Mouse (Mus musculus): ENCODE measurements at regions not wholly inside any gene's neighbourhood (a gene's known extent, or its start where the extent isn't known, plus 50 kb on each side); places are given as distances from the start of the nearest gene placed in this dataset.
A peak's percentile ranks its signal among the peaks of the same experiment; 100 is the strongest.

GRCm38 (mm10) chr4:21307476-21308011 is 378.2 kb downstream of the Prdm13 start:
- ATAC-seq (replicated peaks; ENCODE audit: insufficient number of reproducible peaks, low FRiP score, low TSS enrichment, low read depth) = no peak

GRCm38 (mm10) chr4:21300141-21300540 is 385.6 kb downstream of the Prdm13 start:
- H3K4me2 ChIP-seq (ENCODE audit: low read depth, low read length) = no peak overlapping the region
- no peaks in the 10 kb centered on the region for H3K27me3 ChIP-seq (ENCODE audit: control insufficient read depth, insufficient read depth, low read length)
- no peak overlapping the region for H3K27ac ChIP-seq (replicated peaks; ENCODE audit: low read depth, low read length)
- ATAC-seq (replicated peaks; ENCODE audit: insufficient number of reproducible peaks, low FRiP score, low TSS enrichment, low read depth) = no peak
- no peaks in the 10 kb centered on the region for H3K36me3 ChIP-seq (replicated peaks; ENCODE audit: control insufficient read depth, insufficient read depth, low read depth, low read length)
- DNase-seq (ENCODE audit: low spot score) = no peak
- no peak overlapping the region for H3K4me3 ChIP-seq (ENCODE audit: low read depth, low read length)
- H3K4me1 ChIP-seq (ENCODE audit: control insufficient read depth, insufficient read depth, low read length) = no peaks in the 10 kb centered on the region
- no peaks in the 10 kb centered on the region for H3K9me3 ChIP-seq (replicated peaks; ENCODE audit: control insufficient read depth, low read length)
- H3K9ac ChIP-seq (replicated peaks; ENCODE audit: low read length) = no peak overlapping the region

More at GRCm38 (mm10) chr4:21307476-21308011, 378.2 kb downstream of the Prdm13 start:
- Histone ChIP-seq H3K36me3 (replicated peaks; ENCODE audit: control insufficient read depth, insufficient read depth, low read depth, low read length) (no peaks in the 10 kb centered on the region), H3K27me3 (ENCODE audit: control insufficient read depth, insufficient read depth, low read length) (no peaks in the 10 kb centered on the region), H3K4me3 (ENCODE audit: low read depth, low read length) (no peak overlapping the region), H3K9ac (replicated peaks; ENCODE audit: low read length) (no peak overlapping the region), H3K4me1 (ENCODE audit: control insufficient read depth, insufficient read depth, low read length) (no peaks in the 10 kb centered on the region), H3K9me3 (replicated peaks; ENCODE audit: control insufficient read depth, low read length) (no peaks in the 10 kb centered on the region), H3K4me2 (ENCODE audit: low read depth, low read length) (no peak overlapping the region), H3K27ac (replicated peaks; ENCODE audit: low read depth, low read length) (no peak overlapping the region)
- WGBS = 78% methylated on average over 3 of the region's 3 CpGs
- no peak for DNase-seq (ENCODE audit: low spot score)

DNA sequence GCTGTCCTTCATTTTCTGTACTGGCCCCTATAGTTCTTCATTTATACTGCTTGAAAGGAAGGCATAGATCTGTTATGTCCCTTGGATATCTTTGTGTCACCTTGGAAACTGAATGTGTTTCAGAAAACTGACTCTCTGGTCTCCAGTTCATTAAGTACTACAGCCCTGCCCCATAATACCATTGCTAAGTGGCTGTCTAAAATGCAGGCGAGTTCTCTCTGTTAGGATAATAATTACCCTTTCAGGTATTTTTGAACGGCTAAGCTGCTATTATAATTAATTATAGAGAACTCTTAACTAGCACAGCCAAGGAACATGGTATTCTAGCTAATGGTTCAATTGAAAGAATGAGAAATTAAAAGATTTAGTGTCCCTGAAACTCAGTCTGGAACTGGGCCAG is 418.5 kb downstream of the Prdm13 start:
- Histone ChIP-seq H3K27me3 (ENCODE audit: control insufficient read depth, insufficient read depth, low read length) (no peaks in the 10 kb centered on the region), H3K4me1 (ENCODE audit: control insufficient read depth, insufficient read depth, low read length) (no peaks in the 10 kb centered on the region), H3K4me3 (ENCODE audit: low read depth, low read length) (no peak overlapping the region), H3K36me3 (replicated peaks; ENCODE audit: control insufficient read depth, insufficient read depth, low read depth, low read length) (no peaks in the 10 kb centered on the region), H3K9me3 (replicated peaks; ENCODE audit: control insufficient read depth, low read length) (no peaks in the 10 kb centered on the region), H3K27ac (replicated peaks; ENCODE audit: low read depth, low read length) (no peak overlapping the region), H3K9ac (replicated peaks; ENCODE audit: low read length) (no peak overlapping the region), H3K4me2 (ENCODE audit: low read depth, low read length) (no peak overlapping the region)
- no peak for DNase-seq (ENCODE audit: low spot score)
- no peak for ATAC-seq (replicated peaks; ENCODE audit: insufficient number of reproducible peaks, low FRiP score, low TSS enrichment, low read depth)
- WGBS = 62% methylated on average over 2 of the region's 2 CpGs

- Histone ChIP-seq H3K4me3 (ENCODE audit: low read depth, low read length) (no peak overlapping the region), H3K4me1 (ENCODE audit: control insufficient read depth, insufficient read depth, low read length) (no peaks in the 10 kb centered on the region), H3K27me3 (ENCODE audit: control insufficient read depth, insufficient read depth, low read length) (no peaks in the 10 kb centered on the region), H3K9me3 (replicated peaks; ENCODE audit: control insufficient read depth, low read length) (no peaks in the 10 kb centered on the region), H3K9ac (replicated peaks; ENCODE audit: low read length) (no peak overlapping the region), H3K27ac (replicated peaks; ENCODE audit: low read depth, low read length) (no peak overlapping the region), H3K4me2 (ENCODE audit: low read depth, low read length) (no peak overlapping the region), H3K36me3 (replicated peaks; ENCODE audit: control insufficient read depth, insufficient read depth, low read depth, low read length) (no peaks in the 10 kb centered on the region)
- DNase-seq (ENCODE audit: low spot score) (no peak), ATAC-seq (replicated peaks; ENCODE audit: insufficient number of reproducible peaks, low FRiP score, low TSS enrichment, low read depth) (no peak)
Observed at GRCm38 (mm10) chr4:21266886-21267285, 418.9 kb downstream of the Prdm13 start.

GRCm38 (mm10) chr4:21250396-21250795 is 435.4 kb downstream of the Prdm13 start:
- H3K4me1 ChIP-seq (ENCODE audit: control insufficient read depth, insufficient read depth, low read length) = no peaks in the 10 kb centered on the region
- DNase-seq (ENCODE audit: low spot score) (no peak), ATAC-seq (replicated peaks; ENCODE audit: insufficient number of reproducible peaks, low FRiP score, low TSS enrichment, low read depth) (no peak)
- no peak overlapping the region for H3K4me3 ChIP-seq (ENCODE audit: low read depth, low read length)
- H3K27me3 ChIP-seq (ENCODE audit: control insufficient read depth, insufficient read depth, low read length) = no peaks in the 10 kb centered on the region
- H3K4me2 ChIP-seq (ENCODE audit: low read depth, low read length) = no peak overlapping the region
- H3K9ac ChIP-seq (replicated peaks; ENCODE audit: low read length) = no peak overlapping the region
- WGBS = 74% methylated on average over 2 of the region's 2 CpGs
- no peaks in the 10 kb centered on the region for H3K9me3 ChIP-seq (replicated peaks; ENCODE audit: control insufficient read depth, low read length)
- no peaks in the 10 kb centered on the region for H3K36me3 ChIP-seq (replicated peaks; ENCODE audit: control insufficient read depth, insufficient read depth, low read depth, low read length)
- H3K27ac ChIP-seq (replicated peaks; ENCODE audit: low read depth, low read length) = no peak overlapping the region

GRCm38 (mm10) chr4:21222631-21223030 is 463.1 kb downstream of the Prdm13 start:
- Histone ChIP-seq H3K27me3 (ENCODE audit: control insufficient read depth, insufficient read depth, low read length) (no peaks in the 10 kb centered on the region), H3K4me1 (ENCODE audit: control insufficient read depth, insufficient read depth, low read length) (no peaks in the 10 kb centered on the region), H3K9ac (replicated peaks; ENCODE audit: low read length) (no peak overlapping the region), H3K36me3 (replicated peaks; ENCODE audit: control insufficient read depth, insufficient read depth, low read depth, low read length) (no peaks in the 10 kb centered on the region), H3K27ac (replicated peaks; ENCODE audit: low read depth, low read length) (no peak overlapping the region), H3K4me3 (ENCODE audit: low read depth, low read length) (no peak overlapping the region), H3K4me2 (ENCODE audit: low read depth, low read length) (no peak overlapping the region), H3K9me3 (replicated peaks; ENCODE audit: control insufficient read depth, low read length) (no peaks in the 10 kb centered on the region)
- DNase-seq (ENCODE audit: low spot score) (peak; percentile 73), ATAC-seq (replicated peaks; ENCODE audit: insufficient number of reproducible peaks, low FRiP score, low TSS enrichment, low read depth) (peak; percentile 62; the same call in 1 of the 2 replicates)
- WGBS = 38% methylated on average over 4 of the region's 4 CpGs

DNA sequence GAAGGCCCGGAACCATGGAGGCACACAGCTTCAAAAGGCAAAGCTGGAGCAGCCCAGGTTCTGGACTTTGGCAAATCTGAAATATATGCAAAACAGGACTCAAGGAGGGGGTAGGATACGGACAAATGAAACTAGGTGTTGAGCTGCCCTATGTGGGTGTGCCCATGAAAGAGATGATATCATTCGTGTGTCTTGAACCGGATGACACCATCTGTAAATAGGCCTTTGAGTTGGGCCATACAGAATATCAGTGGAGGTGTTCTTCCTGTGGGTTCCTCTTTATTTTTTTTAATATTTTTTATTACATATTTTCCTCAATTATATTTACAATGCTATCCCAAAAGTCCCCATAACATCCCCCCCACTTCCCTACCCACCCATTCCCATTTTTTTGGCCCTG is 478.1 kb downstream of the Prdm13 start:
- H3K4me2 ChIP-seq (ENCODE audit: low read depth, low read length) = no peak overlapping the region
- no peaks in the 10 kb centered on the region for H3K4me1 ChIP-seq (ENCODE audit: control insufficient read depth, insufficient read depth, low read length)
- no peaks in the 10 kb centered on the region for H3K27me3 ChIP-seq (ENCODE audit: control insufficient read depth, insufficient read depth, low read length)
- no peak overlapping the region for H3K27ac ChIP-seq (replicated peaks; ENCODE audit: low read depth, low read length)
- H3K9ac ChIP-seq (replicated peaks; ENCODE audit: low read length) = no peak overlapping the region
- no peaks in the 10 kb centered on the region for H3K36me3 ChIP-seq (replicated peaks; ENCODE audit: control insufficient read depth, insufficient read depth, low read depth, low read length)
- WGBS = 89% methylated on average over 4 of the region's 4 CpGs
- ATAC-seq (replicated peaks; ENCODE audit: insufficient number of reproducible peaks, low FRiP score, low TSS enrichment, low read depth) (no peak), DNase-seq (ENCODE audit: low spot score) (no peak)
- no peak overlapping the region for H3K4me3 ChIP-seq (ENCODE audit: low read depth, low read length)
- no peaks in the 10 kb centered on the region for H3K9me3 ChIP-seq (replicated peaks; ENCODE audit: control insufficient read depth, low read length)

GRCm38 (mm10) chr4:21195620-21196019 is 490.1 kb downstream of the Prdm13 start:
- Histone ChIP-seq H3K9ac (replicated peaks; ENCODE audit: low read length) (no peak overlapping the region), H3K4me2 (ENCODE audit: low read depth, low read length) (no peak overlapping the region), H3K36me3 (replicated peaks; ENCODE audit: control insufficient read depth, insufficient read depth, low read depth, low read length) (no peaks in the 10 kb centered on the region), H3K27ac (replicated peaks; ENCODE audit: low read depth, low read length) (no peak overlapping the region), H3K27me3 (ENCODE audit: control insufficient read depth, insufficient read depth, low read length) (no peaks in the 10 kb centered on the region), H3K4me1 (ENCODE audit: control insufficient read depth, insufficient read depth, low read length) (no peaks in the 10 kb centered on the region), H3K9me3 (replicated peaks; ENCODE audit: control insufficient read depth, low read length) (no peaks in the 10 kb centered on the region), H3K4me3 (ENCODE audit: low read depth, low read length) (no peak overlapping the region)
- DNase-seq (ENCODE audit: low spot score) (no peak), ATAC-seq (replicated peaks; ENCODE audit: insufficient number of reproducible peaks, low FRiP score, low TSS enrichment, low read depth) (no peak)
- WGBS = 84% methylated on average over 1 of the region's 1 CpGs

All from embryonic facial prominence, embryonic 11.5 days (tissue).